In the genomic region with DNA sequence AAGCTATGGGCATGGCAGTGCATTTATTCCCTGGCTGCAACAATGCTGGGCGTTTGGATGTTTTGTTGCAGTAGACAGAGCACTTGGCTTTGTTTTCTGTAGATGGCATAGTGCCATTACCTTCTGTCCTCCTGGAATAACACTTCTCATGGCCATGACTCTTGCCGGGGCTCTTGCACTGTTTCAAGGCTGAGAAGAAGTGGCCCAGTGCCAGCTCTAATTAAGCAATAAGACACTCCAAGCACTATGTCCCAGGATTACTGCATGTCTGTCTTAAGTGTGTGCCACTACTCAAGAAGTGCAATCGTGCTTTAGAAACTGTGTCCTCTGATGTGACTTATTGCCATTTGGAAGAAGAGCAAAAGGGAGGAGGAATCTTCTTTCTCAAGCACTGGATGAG, we compare ENCODE assay signal across 13 mouse cellular contexts.
DNase-seq lines count a peak whose midpoint lies in the region; ATAC-seq and TF ChIP-seq lines count a peak whose summit lies in the region.
"Had no signal": no experiment of that assay in that cellular context is flagged by ENCODE, and none has a peak within 500 bp of the region (broad histone marks: within the 10 kb centered on the region; RNA-seq: fewer than 3 reads in every experiment).

No protein-coding gene starts in this region.

- H3K4me3 ChIP-seq in heart, postnatal 0 days (ENCODE audit: low read depth, low read length) = no peak overlapping the region
- no peak overlapping the region for H3K4me3 ChIP-seq in heart, embryonic 12.5 days
- no peak overlapping the region for H3K4me3 ChIP-seq in limb, embryonic 10.5 days
- H3K4me3 ChIP-seq in midbrain, embryonic 11.5 days (ENCODE audit: low read depth, low read length) = no peak overlapping the region
- H3K4me3 ChIP-seq: limb, embryonic 15.5 days; midbrain, embryonic 10.5 days; stomach, embryonic 15.5 days had no signal

- no peaks in the 10 kb centered on the region for H3K9me3 ChIP-seq in heart, postnatal 0 days (replicated peaks; ENCODE audit: control insufficient read depth, low read length)
- no peaks in the 10 kb centered on the region for H3K9me3 ChIP-seq in heart, embryonic 12.5 days (replicated peaks)
- no peaks in the 10 kb centered on the region for H3K9me3 ChIP-seq in limb, embryonic 10.5 days (replicated peaks)
- no peaks in the 10 kb centered on the region for H3K9me3 ChIP-seq in midbrain, embryonic 11.5 days (ENCODE audit: control insufficient read depth, low read length)
- H3K9me3 ChIP-seq: limb, embryonic 15.5 days; midbrain, embryonic 10.5 days; stomach, embryonic 15.5 days had no signal

- TF ChIP-seq CTCF in heart, postnatal 0 days (IDR thresholded peaks at IDR 0.05; ENCODE audit: low read depth) = no peak

- no peaks in the 10 kb centered on the region for H3K27me3 ChIP-seq in heart, postnatal 0 days (ENCODE audit: control insufficient read depth, insufficient read depth, low read length)
- no peaks in the 10 kb centered on the region for H3K27me3 ChIP-seq in heart, embryonic 12.5 days (replicated peaks)
- H3K27me3 ChIP-seq in limb, embryonic 10.5 days (ENCODE audit: low read depth, poor library complexity, severe bottlenecking) = no peaks in the 10 kb centered on the region
- H3K27me3 ChIP-seq in midbrain, embryonic 11.5 days (ENCODE audit: control insufficient read depth, insufficient read depth, low read length) = no peaks in the 10 kb centered on the region
- H3K27me3 ChIP-seq: CH12.LX; limb, embryonic 15.5 days; stomach, embryonic 15.5 days had no signal

- TF ChIP-seq EP300 in heart, postnatal 0 days (IDR thresholded peaks at IDR 0.05; ENCODE audit: low read depth) = no peak

- no peaks in the 10 kb centered on the region for H3K36me3 ChIP-seq in heart, postnatal 0 days (replicated peaks; ENCODE audit: control insufficient read depth, insufficient read depth, low read length)
- H3K36me3 ChIP-seq in heart, embryonic 12.5 days = no peaks in the 10 kb centered on the region
- no peaks in the 10 kb centered on the region for H3K36me3 ChIP-seq in limb, embryonic 10.5 days
- no peaks in the 10 kb centered on the region for H3K36me3 ChIP-seq in midbrain, embryonic 11.5 days (ENCODE audit: control insufficient read depth, insufficient read depth, low read length)
- H3K36me3 ChIP-seq: limb, embryonic 15.5 days; midbrain, embryonic 10.5 days; stomach, embryonic 15.5 days had no signal

- H3K4me2 ChIP-seq in heart, postnatal 0 days (ENCODE audit: low read depth, low read length) = no peak overlapping the region
- H3K4me2 ChIP-seq in heart, embryonic 12.5 days = no peak overlapping the region
- no peak overlapping the region for H3K4me2 ChIP-seq in midbrain, embryonic 11.5 days
- H3K4me2 ChIP-seq: limb, embryonic 15.5 days; stomach, embryonic 15.5 days had no signal

- no peaks in the 10 kb centered on the region for H3K4me1 ChIP-seq in heart, postnatal 0 days (ENCODE audit: control insufficient read depth, insufficient read depth)
- no peaks in the 10 kb centered on the region for H3K4me1 ChIP-seq in heart, embryonic 12.5 days (replicated peaks)
- H3K4me1 ChIP-seq in limb, embryonic 10.5 days = no peaks in the 10 kb centered on the region
- H3K4me1 ChIP-seq in midbrain, embryonic 11.5 days (ENCODE audit: control insufficient read depth, insufficient read depth, low read length) = no peaks in the 10 kb centered on the region
- H3K4me1 ChIP-seq: limb, embryonic 15.5 days; midbrain, embryonic 10.5 days; stomach, embryonic 15.5 days had no signal

- peak; percentile 19 for DNase-seq in heart, postnatal 0 days (ENCODE audit: low spot score)
- DNase-seq in retina, postnatal 1 day = peak; percentile 49
- no peak for DNase-seq in retina, embryonic 14.5 days (ENCODE audit: low spot score)
- peak; percentile 67 to 69 for DNase-seq in kidney, adult 8-10 months
- no peak for DNase-seq in limb, embryonic 10.5 days (ENCODE audit: low spot score)
- DNase-seq in B cell, adult 2 months = no peak
- DNase-seq in midbrain, embryonic 11.5 days (ENCODE audit: low spot score, missing footprints) = no peak
- DNase-seq: gastrocnemius, postnatal 25 days had no signal

- no peak for ATAC-seq in heart, postnatal 0 days (ENCODE audit: insufficient read depth, low read depth)
- ATAC-seq in heart, embryonic 12.5 days (ENCODE audit: insufficient number of reproducible peaks, low FRiP score) = no peak
- ATAC-seq in midbrain, embryonic 11.5 days (ENCODE audit: low FRiP score) = no peak

- 20% methylated on average over 3 of the region's 3 CpGs for WGBS in heart, postnatal 0 days
- 56% methylated on average over 3 of the region's 3 CpGs for WGBS in heart, embryonic 12.5 days
- 83% methylated on average over 3 of the region's 3 CpGs for WGBS in limb, embryonic 10.5 days
- WGBS in midbrain, embryonic 11.5 days = 82% methylated on average over 3 of the region's 3 CpGs

- H3K27ac ChIP-seq in heart, postnatal 0 days (ENCODE audit: low read depth) = no peak overlapping the region
- H3K27ac ChIP-seq in heart, embryonic 12.5 days (ENCODE audit: poor library complexity, severe bottlenecking) = no peak overlapping the region
- no peak overlapping the region for H3K27ac ChIP-seq in limb, embryonic 10.5 days
- H3K27ac ChIP-seq in midbrain, embryonic 11.5 days (ENCODE audit: low read depth, low read length) = no peak overlapping the region
- H3K27ac ChIP-seq: limb, embryonic 15.5 days; midbrain, embryonic 10.5 days; stomach, embryonic 15.5 days had no signal

- H3K9ac ChIP-seq in heart, postnatal 0 days (replicated peaks; ENCODE audit: low read depth, low read length) = no peak overlapping the region
- no peak overlapping the region for H3K9ac ChIP-seq in heart, embryonic 12.5 days
- no peak overlapping the region for H3K9ac ChIP-seq in midbrain, embryonic 11.5 days (ENCODE audit: low read length)
- H3K9ac ChIP-seq: limb, embryonic 15.5 days; stomach, embryonic 15.5 days had no signal

Comparison
In these comparisons a context has a peak if more than half of its experiments do, and no peak if none do; other contexts are left out.
1. DNase-seq: peak in heart, postnatal 0 days (single experiment), retina, postnatal 1 day (single experiment) and kidney, adult 8-10 months (2 of 2); none in retina, embryonic 14.5 days (single experiment), limb, embryonic 10.5 days (single experiment), B cell, adult 2 months (0 of 2) and midbrain, embryonic 11.5 days (single experiment).